Mouse (Mus musculus) heart, embryonic 16.5 days (tissue): ENCODE data around the gene Ppfibp1. TPM values are rescaled to one million over a fixed set of nuclear protein-coding genes. Genes with fewer than 3 reads are reported as not detected.
A peak's percentile ranks its signal among the peaks of the same experiment; 100 is the strongest.

ENCODE experiments used
- ATAC-seq: fragments of 200-750 bp; cut with Nextera tagmentation; replicated peaks from 2 replicates; pipeline ENCODE4 v1.8.0; 2017; ENCODE audit warnings: moderate number of reproducible peaks; ENCODE audit not compliant: insufficient read depth, low FRiP score; ENCODE audit errors: extremely low read depth
- H3K27ac ChIP-seq: fragments of 300-500 bp; sonication (generic); 2 replicates; pipeline ENCODE4 v1.5.1; 2014; ENCODE audit warnings: mild to moderate bottlenecking, low read length, control low read depth, moderate library complexity
- H3K27me3 ChIP-seq: fragments of 300-500 bp; sonication (generic); 2 replicates; pipeline ENCODE4 v1.6.1; 2014; ENCODE audit warnings: low read length, mixed read lengths; ENCODE audit not compliant: control insufficient read depth, insufficient read depth
- H3K36me3 ChIP-seq: fragments of 300-500 bp; sonication (generic); 2 replicates; pipeline ENCODE4 v1.6.1; 2014; ENCODE audit not compliant: control insufficient read depth, insufficient read depth
- H3K4me1 ChIP-seq: fragments of 300-500 bp; sonication (generic); 2 replicates; pipeline ENCODE4 v1.6.1; 2014; ENCODE audit warnings: low read length, mixed read lengths; ENCODE audit not compliant: control insufficient read depth, insufficient read depth
- H3K4me2 ChIP-seq: fragments of 300-500 bp; sonication (generic); 2 replicates; pipeline ENCODE4 v1.6.1; 2014; ENCODE audit warnings: low read depth, mild to moderate bottlenecking, control low read depth, low read length
- H3K4me3 ChIP-seq: fragments of 300-500 bp; sonication (generic); 2 replicates; pipeline ENCODE4 v1.5.1; 2014; ENCODE audit warnings: mild to moderate bottlenecking, control low read depth, low read length
- H3K9ac ChIP-seq: fragments of 300-500 bp; sonication (generic); 2 replicates; pipeline ENCODE4 v1.6.1; 2014; ENCODE audit warnings: low read length, control low read depth
- H3K9me3 ChIP-seq: fragments of 300-500 bp; sonication (generic); replicated peaks from 2 replicates; pipeline ENCODE4 v1.6.1; 2016; ENCODE audit warnings: low read length; ENCODE audit not compliant: control insufficient read depth
- WGBS: fragments of 180-500 bp; shearing (Covaris S2); extraction: QIAGEN DNeasy Blood & Tissue Kit; methylation state at CpG from one replicate; pipeline ENCODE4 v1.1.7; 2014; 5-methylcytosine and 5-hydroxymethylcytosine counted together
- polyA plus RNA-seq: library from polyadenylated mRNA; unstranded; fragments of >200 nt; fragmentation: Nextera tagmentation; extraction: Ambion mirVana; gene quantifications from 2 replicates; pipeline ENCODE4 v1.2.1, GENCODE M21; 2015

Gene Ppfibp1
- polyA plus RNA-seq, 1 experiment from 2014 or later: 49.8 TPM

DNA sequence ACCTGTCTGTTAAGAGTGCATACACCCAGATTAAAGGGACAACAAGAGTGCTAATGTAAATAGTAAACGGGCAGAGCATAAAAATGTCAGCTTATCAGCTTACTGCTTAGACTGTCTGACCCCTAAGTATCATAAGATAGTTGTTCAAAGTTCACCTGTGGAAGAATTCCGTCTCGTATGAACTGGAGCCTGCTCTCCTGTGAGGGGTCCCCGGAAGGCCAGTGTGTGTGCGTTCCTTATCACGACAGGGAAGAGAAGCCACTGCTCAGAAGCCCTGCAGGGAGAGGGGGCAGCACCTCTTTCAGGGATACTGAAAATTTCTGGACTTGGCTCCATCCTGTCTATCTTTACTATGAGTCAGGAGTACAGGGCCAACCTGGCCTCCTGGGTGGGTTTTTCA, 108.7 kb downstream of the Ppfibp1 start:
- Histone ChIP-seq H3K27me3 (no peaks in the 10 kb centered on the region), H3K9me3 (no peaks in the 10 kb centered on the region), H3K9ac (no peak overlapping the region), H3K4me3 (no peak overlapping the region), H3K36me3 (peaks cover 17% of the 10 kb centered on the region), H3K4me1 (peaks cover 10% of the 10 kb centered on the region), H3K4me2 (no peak overlapping the region), H3K27ac (no peak overlapping the region)
- WGBS: 56% methylated on average over 6 of the region's 6 CpGs
- ATAC-seq: no peak

- Histone ChIP-seq H3K36me3 (peaks cover 26% of the 10 kb centered on the region), H3K4me3 (no peak overlapping the region), H3K4me1 (no peaks in the 10 kb centered on the region), H3K4me2 (no peak overlapping the region), H3K9me3 (no peaks in the 10 kb centered on the region), H3K27ac (no peak overlapping the region), H3K9ac (no peak overlapping the region), H3K27me3 (no peaks in the 10 kb centered on the region)
- WGBS: 85% methylated on average over 4 of the region's 4 CpGs
- no peak for ATAC-seq
Measured at GRCm38 (mm10) chr6:146998710-146999109, 110.4 kb downstream of the Ppfibp1 start.

- Histone ChIP-seq H3K4me1 (no peaks in the 10 kb centered on the region), H3K9ac (no peak overlapping the region), H3K9me3 (no peaks in the 10 kb centered on the region), H3K27ac (no peak overlapping the region), H3K27me3 (no peaks in the 10 kb centered on the region), H3K4me3 (no peak overlapping the region), H3K4me2 (no peak overlapping the region), H3K36me3 (peaks cover 30% of the 10 kb centered on the region)
- WGBS: 82% methylated on average over 9 of the region's 9 CpGs
- no peak for ATAC-seq
Measured at GRCm38 (mm10) chr6:146999302-146999701, 111.0 kb downstream of the Ppfibp1 start.

- no peaks in the 10 kb centered on the region for H3K27me3 ChIP-seq
- H3K9me3 ChIP-seq: no peaks in the 10 kb centered on the region
- H3K4me3 ChIP-seq: no peak overlapping the region
- no peak overlapping the region for H3K4me2 ChIP-seq
- WGBS: 90% methylated on average over 2 of the region's 2 CpGs
- H3K27ac ChIP-seq: no peak overlapping the region
- ATAC-seq: no peak
- H3K4me1 ChIP-seq: no peaks in the 10 kb centered on the region
- H3K36me3 ChIP-seq: peaks cover 30% of the 10 kb centered on the region
- H3K9ac ChIP-seq: no peak overlapping the region
Measured at GRCm38 (mm10) chr6:146999755-147000154, 111.5 kb downstream of the Ppfibp1 start.

GRCm38 (mm10) chr6:147008148-147008547, 119.9 kb downstream of the Ppfibp1 start:
- no peaks in the 10 kb centered on the region for H3K9me3 ChIP-seq
- H3K36me3 ChIP-seq: peaks cover 29% of the 10 kb centered on the region
- H3K4me1 ChIP-seq: no peaks in the 10 kb centered on the region
- no peak overlapping the region for H3K9ac ChIP-seq
- no peak overlapping the region for H3K4me3 ChIP-seq
- H3K4me2 ChIP-seq: no peak overlapping the region
- no peak for ATAC-seq
- 75% methylated on average over 3 of the region's 3 CpGs for WGBS
- H3K27ac ChIP-seq: no peak overlapping the region
- H3K27me3 ChIP-seq: no peaks in the 10 kb centered on the region

GRCm38 (mm10) chr6:147010358-147010757, 122.1 kb downstream of the Ppfibp1 start:
- Histone ChIP-seq H3K36me3 (peaks cover 26% of the 10 kb centered on the region), H3K27me3 (no peaks in the 10 kb centered on the region), H3K4me2 (no peak overlapping the region), H3K9me3 (no peaks in the 10 kb centered on the region), H3K4me1 (no peaks in the 10 kb centered on the region), H3K27ac (no peak overlapping the region; the same call in 1 of the 2 replicates), H3K4me3 (no peak overlapping the region), H3K9ac (no peak overlapping the region)
- no peak for ATAC-seq
- 82% methylated on average over 6 of the region's 6 CpGs for WGBS

- Histone ChIP-seq H3K27ac (peak overlapping the region; percentile 43), H3K4me1 (no peaks in the 10 kb centered on the region), H3K4me2 (no peak overlapping the region), H3K4me3 (no peak overlapping the region), H3K9ac (no peak overlapping the region), H3K36me3 (peaks cover 27% of the 10 kb centered on the region), H3K27me3 (no peaks in the 10 kb centered on the region), H3K9me3 (no peaks in the 10 kb centered on the region)
- 77% methylated on average over 15 of the region's 15 CpGs for WGBS
- no peak for ATAC-seq
Measured at GRCm38 (mm10) chr6:147010811-147011520, 122.7 kb downstream of the Ppfibp1 start.

- peak overlapping the region; percentile 43 for H3K27ac ChIP-seq
- H3K4me1 ChIP-seq: no peaks in the 10 kb centered on the region
- no peak overlapping the region for H3K9ac ChIP-seq
- H3K4me2 ChIP-seq: no peak overlapping the region
- H3K4me3 ChIP-seq: no peak overlapping the region
- H3K36me3 ChIP-seq: peaks cover 30% of the 10 kb centered on the region
- no peak for ATAC-seq
- 75% methylated on average over 6 of the region's 6 CpGs for WGBS
- no peaks in the 10 kb centered on the region for H3K9me3 ChIP-seq
- H3K27me3 ChIP-seq: no peaks in the 10 kb centered on the region
Measured at GRCm38 (mm10) chr6:147011555-147011954, 123.3 kb downstream of the Ppfibp1 start.

- Histone ChIP-seq H3K4me2 (no peak overlapping the region), H3K27ac (no peak overlapping the region; the same call in 1 of the 2 replicates), H3K9me3 (no peaks in the 10 kb centered on the region), H3K4me1 (no peaks in the 10 kb centered on the region), H3K36me3 (peaks cover 30% of the 10 kb centered on the region), H3K27me3 (no peaks in the 10 kb centered on the region), H3K9ac (no peak overlapping the region), H3K4me3 (no peak overlapping the region)
- no peak for ATAC-seq
- WGBS: 73% methylated on average over 6 of the region's 6 CpGs
Measured at GRCm38 (mm10) chr6:147011977-147012376, 123.7 kb downstream of the Ppfibp1 start.
